Mouse (Mus musculus) MEL (cell line): Measurements from ENCODE around the gene Tefm. TPM values are rescaled to one million over a fixed set of nuclear protein-coding genes. Genes with fewer than 3 reads are reported as not detected.

ENCODE experiments used
- DNase-seq: peaks from one replicate; pipeline ENCODE4 v3.0.0; 2011; ENCODE audit warnings: low read depth, low spot score
- H3K27ac ChIP-seq: 2 replicates; pipeline ENCODE4 v1.5.1; 2012; ENCODE audit warnings: low read depth, mild to moderate bottlenecking, control low read depth, low read length, moderate library complexity; ENCODE audit not compliant: control insufficient read depth
- H3K27me3 ChIP-seq, 2 experiments: fragments of 150-350 bp in 1 of 2; sonication (generic) in 1 of 2; 2 replicates each; pipeline ENCODE4 v1.6.1; 2012; ENCODE audit warnings: low read length in 2 of 2, mild to moderate bottlenecking in 2 of 2, improper control_type of control experiment in 1 of 2, moderate library complexity in 1 of 2; ENCODE audit not compliant: insufficient read depth in 2 of 2, control insufficient read depth in 1 of 2
- H3K36me3 ChIP-seq, 2 experiments: 2 replicates each; pipeline ENCODE4 v1.6.1; 2012 to 2014; ENCODE audit warnings: low read length in 2 of 2, improper control_type of control experiment in 1 of 2, inconsistent platforms in 1 of 2, mild to moderate bottlenecking in 1 of 2; ENCODE audit not compliant: insufficient read depth in 2 of 2, control insufficient read depth in 1 of 2
- H3K4me1 ChIP-seq, 2 experiments: fragments of 150-350 bp in 1 of 2; sonication (generic) in 1 of 2; 2 replicates each; pipeline ENCODE4 v1.6.1; 2012; ENCODE audit warnings: low read length in 2 of 2, improper control_type of control experiment in 1 of 2, mild to moderate bottlenecking in 1 of 2; ENCODE audit not compliant: insufficient read depth in 2 of 2, control insufficient read depth in 1 of 2
- H3K4me3 ChIP-seq, 2 experiments: fragments of 150-350 bp in 1 of 2; sonication (generic) in 1 of 2; 2 replicates each; pipeline ENCODE4 v1.5.1; 2012; ENCODE audit warnings: low read depth in 2 of 2, low read length in 2 of 2, mild to moderate bottlenecking in 2 of 2, moderate library complexity in 2 of 2, control low read depth in 1 of 2, improper control_type of control experiment in 1 of 2; ENCODE audit not compliant: control insufficient read depth in 1 of 2, insufficient read depth in 1 of 2
- H3K79me2 ChIP-seq: 2 replicates; pipeline ENCODE4 v1.6.1; 2012; ENCODE audit warnings: mild to moderate bottlenecking, low read length, moderate library complexity; ENCODE audit not compliant: control insufficient read depth, poor library complexity, insufficient read depth
- H3K9ac ChIP-seq: 2 replicates; pipeline ENCODE4 v1.6.1; 2012; ENCODE audit warnings: low read depth, mild to moderate bottlenecking, control low read depth, low read length, moderate library complexity; ENCODE audit not compliant: control insufficient read depth, poor library complexity, severe bottlenecking
- H3K9me3 ChIP-seq: fragments of 150-350 bp; sonication (generic); replicated peaks from 2 replicates; pipeline ENCODE4 v1.6.1; 2012; ENCODE audit warnings: mild to moderate bottlenecking, low read length, improper control_type of control experiment, moderate library complexity; ENCODE audit not compliant: insufficient read depth
- BHLHE40 ChIP-seq: IDR thresholded peaks from 2 replicates; pipeline ENCODE4 v1.6.1; 2012; ENCODE audit warnings: low read depth, mild to moderate bottlenecking, inconsistent platforms, low read length, improper control_type of control experiment, borderline replicate concordance
- CHD1 ChIP-seq: IDR thresholded peaks from 2 replicates; pipeline ENCODE4 v1.6.1; 2012; ENCODE audit warnings: low read depth, mild to moderate bottlenecking, inconsistent platforms, low read length, improper control_type of control experiment
- CHD2 ChIP-seq: IDR thresholded peaks from 2 replicates; pipeline ENCODE4 v1.6.1; 2011; ENCODE audit warnings: low read length, improper control_type of control experiment
- CTCF ChIP-seq, 3 experiments: IDR thresholded peaks in 2 of 3; conservative IDR thresholded peaks in 1 of 3; 2 replicates each; pipeline ENCODE4 v1.5.1; 2011 to 2012; ENCODE audit warnings: low read length in 3 of 3, low read depth in 2 of 3, mild to moderate bottlenecking in 2 of 3, improper control_type of control experiment in 1 of 3, inconsistent platforms in 1 of 3, mixed read lengths in 1 of 3, moderate library complexity in 1 of 3; ENCODE audit not compliant: control insufficient read depth in 1 of 3, insufficient read depth in 1 of 3, poor library complexity in 1 of 3, severe bottlenecking in 1 of 3
- ELF1 ChIP-seq: IDR thresholded peaks from 2 replicates; pipeline ENCODE4 v1.6.1; 2014; ENCODE audit warnings: low read depth, mild to moderate bottlenecking, inconsistent platforms, low read length, improper control_type of control experiment, moderate library complexity
- EP300 ChIP-seq, 2 experiments: IDR thresholded peaks; 2 replicates each; pipeline ENCODE4 v1.6.1; 2011; ENCODE audit warnings: improper control_type of control experiment in 2 of 2, low read length in 2 of 2, low read depth in 1 of 2, mild to moderate bottlenecking in 1 of 2
- GABPA ChIP-seq: IDR thresholded peaks from 2 replicates; pipeline ENCODE4 v1.6.1; 2012; ENCODE audit warnings: low read depth, mild to moderate bottlenecking, inconsistent platforms, low read length, improper control_type of control experiment, moderate library complexity
- GATA1 ChIP-seq: IDR thresholded peaks from 2 replicates; pipeline ENCODE4 v1.6.1; 2011; ENCODE audit warnings: low read depth, low read length, improper control_type of control experiment
- HCFC1 ChIP-seq: IDR thresholded peaks from 2 replicates; pipeline ENCODE4 v1.6.1; 2012; ENCODE audit warnings: low read depth, mild to moderate bottlenecking, inconsistent platforms, low read length, improper control_type of control experiment, moderate library complexity
- JUND ChIP-seq: IDR thresholded peaks from 2 replicates; pipeline ENCODE4 v1.6.1; 2011; ENCODE audit warnings: low read depth, mild to moderate bottlenecking, improper control_type of control experiment, low read length
- KAT2A ChIP-seq: conservative IDR thresholded peaks from 2 replicates; pipeline ENCODE4 v1.6.1; 2012; ENCODE audit warnings: low read depth, low read length, improper control_type of control experiment, inconsistent platforms
- MAFK ChIP-seq: IDR thresholded peaks from 2 replicates; pipeline ENCODE4 v1.6.1; 2011; ENCODE audit warnings: low read depth, mild to moderate bottlenecking, low read length, improper control_type of control experiment, borderline replicate concordance
- MEF2A ChIP-seq: IDR thresholded peaks from 2 replicates; pipeline ENCODE4 v1.6.1; 2014; ENCODE audit warnings: low read depth, mild to moderate bottlenecking, inconsistent platforms, low read length, improper control_type of control experiment; ENCODE audit not compliant: poor library complexity, insufficient replicate concordance, severe bottlenecking; ENCODE audit errors: extremely low read depth
- MYB ChIP-seq: IDR thresholded peaks from 2 replicates; pipeline ENCODE4 v1.6.1; 2011; ENCODE audit warnings: mild to moderate bottlenecking, low read depth, low read length, improper control_type of control experiment
- MYC ChIP-seq: IDR thresholded peaks from 2 replicates; pipeline ENCODE4 v1.6.1; 2011; ENCODE audit warnings: low read depth, mild to moderate bottlenecking, low read length, improper control_type of control experiment, moderate library complexity
- POLR2AphosphoS2 ChIP-seq: IDR thresholded peaks from 2 replicates; pipeline ENCODE4 v1.6.1; 2011; ENCODE audit warnings: low read length, improper control_type of control experiment
- POLR2AphosphoS5 ChIP-seq: IDR thresholded peaks from 2 replicates; pipeline ENCODE4 v1.6.1; 2012; ENCODE audit warnings: low read depth, borderline replicate concordance, mild to moderate bottlenecking, inconsistent platforms, low read length, moderate library complexity, mixed read lengths
- RAD21 ChIP-seq: IDR thresholded peaks from 2 replicates; pipeline ENCODE4 v1.6.1; 2011; ENCODE audit warnings: mild to moderate bottlenecking, low read depth, low read length, improper control_type of control experiment
- RCOR1 ChIP-seq: IDR thresholded peaks from 2 replicates; pipeline ENCODE4 v1.6.1; 2012; ENCODE audit warnings: low read depth, mild to moderate bottlenecking, inconsistent platforms, low read length, improper control_type of control experiment
- SIN3A ChIP-seq: IDR thresholded peaks from 2 replicates; pipeline ENCODE4 v1.6.1; 2012; ENCODE audit warnings: low read length, improper control_type of control experiment, inconsistent platforms
- SMC3 ChIP-seq: IDR thresholded peaks from 2 replicates; pipeline ENCODE4 v1.6.1; 2011; ENCODE audit warnings: low read depth, low read length, improper control_type of control experiment
- TAL1 ChIP-seq: IDR thresholded peaks from 2 replicates; pipeline ENCODE4 v1.6.1; 2012; ENCODE audit warnings: mild to moderate bottlenecking, inconsistent platforms, low read length, moderate library complexity, mixed read lengths
- TCF12 ChIP-seq: IDR thresholded peaks from 2 replicates; pipeline ENCODE4 v1.6.1; 2014; ENCODE audit warnings: low read depth, mild to moderate bottlenecking, inconsistent platforms, low read length, improper control_type of control experiment, moderate library complexity
- USF1 ChIP-seq: IDR thresholded peaks from 2 replicates; pipeline ENCODE4 v1.6.1; 2014; ENCODE audit warnings: low read depth, mild to moderate bottlenecking, inconsistent platforms, low read length, improper control_type of control experiment, moderate library complexity
- USF2 ChIP-seq, 2 experiments: IDR thresholded peaks; 2 replicates each; pipeline ENCODE4 v1.6.1; 2011 to 2012; ENCODE audit warnings: improper control_type of control experiment in 2 of 2, low read length in 2 of 2, borderline replicate concordance in 1 of 2, inconsistent platforms in 1 of 2, low read depth in 1 of 2, mild to moderate bottlenecking in 1 of 2; ENCODE audit not compliant: insufficient read depth in 1 of 2
- ZC3H11A ChIP-seq: IDR thresholded peaks from 2 replicates; pipeline ENCODE4 v1.6.1; 2012; ENCODE audit warnings: low read depth, mild to moderate bottlenecking, inconsistent platforms, low read length, improper control_type of control experiment
- ZKSCAN1 ChIP-seq: IDR thresholded peaks from 2 replicates; pipeline ENCODE4 v1.6.1; 2012; ENCODE audit warnings: low read depth, mild to moderate bottlenecking, inconsistent platforms, low read length, improper control_type of control experiment, moderate library complexity
- ZNF384 ChIP-seq: IDR thresholded peaks from 2 replicates; pipeline ENCODE4 v1.6.1; 2012; ENCODE audit warnings: low read depth, mild to moderate bottlenecking, inconsistent platforms, low read length, improper control_type of control experiment
- polyA plus RNA-seq, 2 experiments: library from polyadenylated mRNA; stranded (reverse) in 1 of 2; unstranded in 1 of 2; fragments of >175 nt in 1 of 2; fragments of >200 nt in 1 of 2; gene quantifications; 2 replicates each; pipeline versions ENCODE4 v1.2.1 to v1.2.4; 2012; ENCODE audit warnings: low replicate concordance in 2 of 2, low read depth in 1 of 2; ENCODE audit not compliant: insufficient read length in 2 of 2, insufficient read depth in 1 of 2, missing spikeins in 1 of 2
- total RNA-seq: library from RNA; depleted of rRNA; stranded (reverse); fragments of 300-350 nt; gene quantifications from 2 replicates; pipeline ENCODE4 v1.2.3, GENCODE M21; 2012

The Tefm gene
- total and polyA plus RNA-seq, 3 experiments = 23.6 to 33.9 TPM; not detected in 1

DNA sequence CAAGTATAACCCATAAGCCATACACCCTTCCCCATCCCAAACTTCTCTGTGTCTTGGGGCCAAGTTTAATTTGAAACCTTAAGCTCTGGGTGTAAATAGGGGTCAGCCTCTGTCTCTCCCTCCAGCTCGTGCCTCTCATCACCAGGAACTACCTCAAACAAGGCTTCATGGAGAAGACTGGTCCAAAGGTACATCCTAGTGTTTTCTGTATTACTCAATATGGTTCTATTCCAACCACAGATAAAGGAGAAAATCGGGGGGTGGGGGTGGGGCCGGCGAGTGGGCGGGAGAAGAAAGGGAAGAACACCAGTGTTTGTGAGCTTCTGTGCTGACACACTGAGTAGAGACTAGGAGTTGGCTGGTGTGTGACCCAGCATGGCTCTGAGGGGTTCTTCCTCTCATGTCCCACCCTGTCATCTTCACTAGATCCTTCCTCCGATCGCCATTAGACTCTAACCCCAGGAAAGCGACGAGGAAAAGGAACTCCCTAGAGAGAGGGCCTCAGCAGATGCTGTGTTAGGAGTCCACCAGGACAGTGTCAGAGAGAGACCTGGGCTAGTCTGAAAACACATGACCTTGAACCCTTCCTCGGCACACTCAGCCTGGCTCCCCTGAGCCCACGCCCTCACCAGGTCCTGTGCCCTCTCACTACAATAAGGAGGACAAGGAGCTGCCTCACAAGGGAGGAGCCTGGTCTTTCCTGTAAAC lies 32.1 kb upstream of the Tefm start:
- no peaks in the 10 kb centered on the region for H3K36me3 ChIP-seq

DNA sequence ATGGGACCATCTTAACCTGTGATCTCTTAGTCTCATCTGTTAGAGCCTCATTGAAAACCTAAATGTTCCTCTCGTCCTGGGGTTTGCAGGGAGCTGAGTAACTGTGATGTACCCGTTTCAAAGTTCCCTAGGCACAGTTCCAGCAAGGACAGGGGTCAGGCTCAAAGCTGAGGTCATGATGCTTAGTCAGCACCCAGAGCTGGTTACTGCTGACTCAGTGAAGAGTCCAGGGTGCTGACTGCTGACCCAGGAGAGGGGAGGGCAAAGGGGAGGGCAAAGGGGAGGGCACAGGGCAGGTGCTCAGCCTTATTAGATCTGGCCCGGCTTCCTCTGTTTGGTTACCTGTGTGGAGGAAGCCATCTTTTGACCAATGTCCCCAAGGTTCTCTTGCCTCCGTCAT lies 29.9 kb upstream of the Tefm start:
- no peak for DNase-seq
- Histone ChIP-seq H3K79me2 (no peaks in the 10 kb centered on the region), H3K27ac (no peak overlapping the region), H3K9ac (no peak overlapping the region), H3K36me3 (no peaks in the 10 kb centered on the region), H3K9me3 (no peaks in the 10 kb centered on the region), H3K4me1 (peaks cover 0 to 8% of the 10 kb centered on the region in 2 experiments; a peak in 2 of 4 replicates), H3K4me3 (no peak overlapping the region), H3K27me3 (no peaks in the 10 kb centered on the region)
- TF ChIP-seq TAL1 (no peak), ZNF384 (no peak), USF1 (no peak), CHD2 (no peak), MYC (no peak), GATA1 (no peak), MEF2A (no peak), MAFK (no peak), RCOR1 (no peak), POLR2AphosphoS5 (no peak), MYB (no peak), ELF1 (no peak), JUND (no peak), CTCF (IDR thresholded peaks at IDR 0.05 in 2 of 3, conservative IDR thresholded peaks at IDR 0.05 in 1 of 3; ENCODE audit: control insufficient read depth in 1 of 3, insufficient read depth in 1 of 3, low read depth in 2 of 3, low read length in 3 of 3, poor library complexity in 1 of 3, severe bottlenecking in 1 of 3) (no peak), HCFC1 (no peak), RAD21 (no peak), SMC3 (no peak), ZC3H11A (no peak), ZKSCAN1 (no peak)

More for the DNA sequence above, 32.1 kb upstream of the Tefm start:
- Histone ChIP-seq H3K9ac (peak overlapping the region; percentile 25), H3K4me1 (peaks cover 0 to 8% of the 10 kb centered on the region in 2 experiments; a peak in 2 of 4 replicates)
- no peak for TF ChIP-seq RCOR1
- no peak for TF ChIP-seq CTCF (IDR thresholded peaks at IDR 0.05 in 2 of 3, conservative IDR thresholded peaks at IDR 0.05 in 1 of 3; ENCODE audit: control insufficient read depth in 1 of 3, insufficient read depth in 1 of 3, low read depth in 2 of 3, low read length in 3 of 3, poor library complexity in 1 of 3, severe bottlenecking in 1 of 3)
- no peak for TF ChIP-seq SIN3A
- TF ChIP-seq TCF12 = no peak
- TF ChIP-seq ZC3H11A = no peak
- no peak for TF ChIP-seq EP300 (IDR thresholded peaks at IDR 0.05; ENCODE audit: low read depth in 1 of 2, low read length in 2 of 2)
- no peak for TF ChIP-seq USF2 (IDR thresholded peaks at IDR 0.05; ENCODE audit: borderline replicate concordance in 1 of 2, insufficient read depth in 1 of 2, low read depth in 1 of 2, low read length in 2 of 2)
- TF ChIP-seq KAT2A = no peak
- TF ChIP-seq POLR2AphosphoS2 = no peak
- no peak for TF ChIP-seq GABPA
- no peak for TF ChIP-seq TAL1
- TF ChIP-seq BHLHE40 = no peak
- TF ChIP-seq CHD1 = no peak
- TF ChIP-seq, all 39 proteins: peak for 0
- peak overlapping the region; percentile 14 to 23; a peak in 1 of 4 replicates for H3K4me3 ChIP-seq
- no peak for DNase-seq
- no peaks in the 10 kb centered on the region for H3K79me2 ChIP-seq
- no peaks in the 10 kb centered on the region for H3K27me3 ChIP-seq
- no peak overlapping the region for H3K27ac ChIP-seq
- H3K9me3 ChIP-seq = no peaks in the 10 kb centered on the region
